Mouse (Mus musculus) spleen, postnatal 10 days (tissue): Measurements from ENCODE around the gene Erlin1.

Experiments used
- DNase-seq, 2 experiments: peaks; one replicate each; pipeline ENCODE4 v3.0.0; 2021 to 2022; ENCODE audit warnings: low spot score in 2 of 2

Erlin1 gene

DNA sequence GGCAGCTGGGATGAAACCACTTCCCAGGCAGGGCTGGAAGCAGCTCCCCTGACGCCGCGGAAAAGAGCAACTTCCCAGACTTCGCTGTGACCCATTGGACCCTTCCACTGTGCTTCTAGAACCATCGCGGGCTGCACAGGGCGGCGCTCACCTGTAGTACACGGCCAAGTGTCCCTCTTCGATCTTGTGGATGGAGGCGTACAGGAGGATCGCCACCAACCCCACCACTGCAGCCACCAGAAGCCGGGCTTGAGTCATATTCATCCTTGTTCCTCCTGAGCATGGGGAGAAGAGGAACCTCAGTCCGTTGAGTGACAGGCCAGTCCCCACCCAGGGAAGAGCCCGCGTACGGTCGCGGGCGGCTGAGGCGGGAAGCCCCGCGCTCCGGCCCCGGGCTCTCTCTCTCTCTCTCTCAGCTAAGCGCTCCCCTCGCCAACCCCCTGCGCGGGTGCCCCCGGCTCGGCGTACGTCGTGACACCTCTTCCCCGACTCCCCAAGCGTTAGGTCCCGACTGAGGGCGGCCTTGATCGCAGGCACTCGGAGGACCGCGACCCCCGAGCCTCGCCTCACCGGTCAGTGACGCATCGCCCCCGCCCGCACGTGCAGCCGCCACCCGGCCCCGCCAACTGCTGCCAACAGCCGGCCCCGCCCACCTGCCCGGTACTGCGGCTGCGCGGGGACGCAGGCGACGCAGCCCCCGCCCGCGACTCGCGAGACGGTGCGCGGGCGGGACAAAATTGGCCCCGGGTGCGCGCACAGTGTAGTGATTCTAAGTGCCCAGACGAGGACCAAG is at the start of gene Erlin1:
Gene Erlin1 (minus strand): TSS at position 665 of the 793 bp plus-strand sequence.
- DNase-seq, result peak; percentile 81 to 92

DNA sequence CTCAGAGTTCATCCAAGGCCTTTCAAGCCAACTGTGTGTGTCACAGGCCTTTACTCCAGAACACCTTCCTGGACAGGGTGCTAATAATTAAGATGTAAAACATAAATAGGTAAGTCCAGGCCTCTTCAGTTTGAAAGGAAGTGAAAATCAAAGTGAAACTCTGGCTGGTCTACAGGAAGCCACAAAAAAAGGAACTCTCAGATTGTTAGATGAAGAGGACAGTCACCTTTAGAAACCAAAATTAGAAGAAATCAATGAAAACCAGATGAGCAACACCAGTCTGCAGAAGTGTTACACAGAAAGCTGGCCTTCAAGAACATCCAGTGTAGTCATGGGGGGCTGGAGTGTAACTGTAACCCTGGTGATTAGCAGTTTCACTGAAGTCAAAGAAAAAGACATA is 48.2 kb upstream of the Erlin1 start:
- DNase-seq, result no peak

DNA sequence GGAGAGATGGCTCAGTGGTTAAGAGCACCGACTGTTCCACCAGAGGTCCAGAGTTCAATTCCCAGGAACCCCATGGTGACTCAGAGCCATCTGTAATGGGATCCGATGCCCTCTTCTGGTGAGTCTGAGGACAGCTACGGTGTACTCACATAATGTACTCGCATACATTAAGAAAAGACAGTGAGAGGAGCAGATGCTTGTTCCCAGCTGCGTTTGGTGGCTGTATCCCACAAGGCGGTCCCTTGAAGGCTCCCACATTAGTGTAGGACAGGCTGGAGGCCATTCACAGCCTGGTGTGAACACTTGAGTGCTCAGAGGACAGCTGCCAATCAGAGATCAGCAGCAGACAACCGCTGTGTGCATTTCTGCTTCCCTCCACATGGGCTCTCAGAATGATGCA is 42.1 kb upstream of the Erlin1 start:
- no peak for DNase-seq

DNA sequence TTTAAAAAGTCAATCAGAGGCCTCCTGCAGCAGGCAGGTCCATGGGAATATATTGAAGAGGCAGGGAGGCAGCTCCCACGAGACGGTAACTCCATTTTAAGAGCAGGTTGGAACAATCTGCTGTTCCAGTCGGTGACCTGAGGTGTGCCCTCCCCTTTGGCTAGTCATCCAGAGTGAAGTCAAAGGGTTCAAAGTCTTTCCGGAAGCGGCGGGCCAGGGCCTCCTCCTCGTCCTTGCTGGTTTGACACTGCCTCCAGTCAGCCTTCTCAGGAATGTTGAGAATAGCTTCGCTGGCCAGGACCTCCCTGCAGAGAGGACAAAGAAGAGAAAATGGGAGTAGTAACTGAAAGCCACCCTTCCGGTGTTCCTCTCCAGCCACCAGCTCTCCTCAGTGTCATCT is 40.8 kb upstream of the Erlin1 start:
- no peak for DNase-seq

DNA sequence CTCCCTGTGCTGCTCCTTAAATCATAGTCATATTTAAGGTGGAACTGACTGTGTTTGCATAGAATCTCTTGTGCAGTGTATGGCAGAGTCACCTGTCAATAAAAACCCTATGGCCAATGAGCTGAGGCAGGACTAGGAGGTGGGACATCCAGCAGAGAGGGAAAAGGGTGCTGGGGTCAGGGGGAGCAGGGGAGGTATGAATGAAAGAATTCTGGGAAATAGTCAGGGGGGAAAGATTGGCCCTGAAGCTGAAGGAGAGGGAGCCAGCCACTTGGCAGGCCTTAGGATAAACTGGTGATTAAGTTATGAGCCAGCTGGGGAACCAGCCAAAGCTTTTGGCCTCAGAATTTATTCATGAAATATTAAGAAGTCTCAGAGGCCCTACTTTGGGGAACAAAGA is 39.4 kb upstream of the Erlin1 start:
- no peak for DNase-seq

DNA sequence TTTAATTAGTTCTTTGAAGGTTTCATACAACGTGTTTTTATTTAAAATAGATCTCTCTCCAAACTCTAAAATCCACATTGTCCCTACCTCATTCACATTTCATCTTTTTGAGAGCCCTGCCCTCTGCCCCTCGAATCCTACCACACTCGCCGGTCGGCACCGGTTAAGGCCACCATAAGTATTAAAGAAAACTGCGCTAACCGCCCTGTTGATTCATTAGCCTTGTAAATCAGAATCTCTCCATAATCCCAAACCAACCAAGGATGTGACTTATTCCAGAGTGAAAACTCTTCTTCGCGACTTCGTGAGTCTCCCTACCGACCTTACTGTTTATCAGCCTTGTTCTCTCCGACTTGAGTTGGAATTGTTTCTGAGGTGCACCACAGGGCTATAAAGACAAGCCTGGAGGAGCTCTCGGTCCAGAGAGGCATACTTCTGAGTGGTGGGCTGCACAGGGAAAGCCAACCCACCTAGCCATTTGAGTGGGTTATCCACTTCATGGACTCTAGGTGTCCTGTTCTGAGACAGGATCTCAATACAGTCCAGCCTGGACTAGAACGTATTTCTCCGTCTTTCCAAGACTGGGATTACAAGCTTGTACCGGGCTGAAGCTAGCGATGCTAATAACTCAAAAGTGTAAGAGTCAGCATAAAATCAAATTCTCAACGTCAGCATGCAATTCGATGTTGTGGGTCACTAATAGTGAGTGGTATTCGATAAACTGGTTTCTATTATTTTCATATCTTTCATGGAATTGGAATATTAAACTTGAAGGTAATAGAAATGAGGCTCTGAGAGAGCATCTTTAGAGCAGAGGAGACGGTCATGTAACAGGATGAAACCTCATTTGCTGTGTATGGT is 38.3 kb upstream of the Erlin1 start:
- DNase-seq, result peak; percentile 26 to 34

DNA sequence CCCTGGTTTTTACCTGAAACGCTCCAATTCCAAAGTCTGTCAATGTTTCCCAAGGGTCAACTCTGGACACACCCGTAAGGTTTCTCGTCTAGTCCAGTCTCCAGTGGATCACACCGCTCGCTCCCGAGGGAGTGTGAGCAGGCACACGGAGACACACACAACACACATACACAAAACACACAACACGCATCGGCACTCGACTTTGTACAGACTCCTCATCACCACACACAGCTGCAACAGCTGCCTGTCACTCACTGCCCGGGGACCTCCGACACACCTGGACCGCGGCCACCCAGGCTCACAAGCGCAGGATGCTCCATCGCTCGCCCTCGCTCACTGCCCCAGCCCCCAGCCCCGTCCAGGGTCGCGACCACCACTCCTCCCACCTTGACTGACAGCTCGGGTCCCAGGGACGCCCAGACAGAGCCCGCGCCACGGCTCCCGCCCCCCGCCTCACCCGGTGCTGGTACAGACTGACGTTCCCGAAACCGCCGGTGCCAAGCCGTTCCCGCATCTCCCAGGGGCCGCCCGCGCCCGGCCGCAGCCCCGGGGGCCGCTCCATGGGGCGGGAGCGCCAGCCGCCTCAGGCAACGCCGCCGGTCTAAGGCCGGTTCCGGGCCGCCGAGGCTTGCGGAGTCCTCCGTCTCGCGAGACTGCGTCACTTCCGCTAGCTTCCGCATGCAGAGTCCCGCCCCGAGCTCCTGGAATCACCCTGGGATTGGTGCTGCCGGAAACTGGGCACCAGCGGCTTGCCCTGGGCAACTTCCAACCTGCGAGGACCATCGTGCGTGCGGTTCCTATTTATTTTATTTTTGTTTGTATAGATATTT is 37.5 kb upstream of the Erlin1 start, which contains the start of gene Chuk:
Gene Chuk (minus strand): TSS at position 650 of the 830 bp plus-strand sequence.
- DNase-seq, result peak; percentile 93 to 98

DNA sequence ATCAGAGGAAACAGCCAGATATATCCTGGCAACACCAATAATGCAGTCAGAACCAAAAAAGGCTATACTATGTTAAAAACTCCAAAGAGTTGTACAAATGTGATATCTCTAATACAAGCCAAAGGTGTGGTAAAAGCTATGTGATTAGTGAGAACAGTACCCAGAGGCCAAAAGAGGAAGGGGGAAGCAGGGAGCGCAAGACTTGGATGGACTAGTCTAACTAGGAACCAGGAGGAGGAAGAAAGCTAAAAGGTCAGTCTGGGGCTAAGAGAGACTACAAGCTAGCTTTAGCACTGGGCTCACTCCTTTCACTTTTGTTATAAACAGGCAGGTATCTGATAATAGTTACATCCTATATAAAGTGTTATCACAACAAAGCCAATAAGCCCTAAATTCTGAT is 34.8 kb upstream of the Erlin1 start:
- DNase-seq, result no peak

DNA sequence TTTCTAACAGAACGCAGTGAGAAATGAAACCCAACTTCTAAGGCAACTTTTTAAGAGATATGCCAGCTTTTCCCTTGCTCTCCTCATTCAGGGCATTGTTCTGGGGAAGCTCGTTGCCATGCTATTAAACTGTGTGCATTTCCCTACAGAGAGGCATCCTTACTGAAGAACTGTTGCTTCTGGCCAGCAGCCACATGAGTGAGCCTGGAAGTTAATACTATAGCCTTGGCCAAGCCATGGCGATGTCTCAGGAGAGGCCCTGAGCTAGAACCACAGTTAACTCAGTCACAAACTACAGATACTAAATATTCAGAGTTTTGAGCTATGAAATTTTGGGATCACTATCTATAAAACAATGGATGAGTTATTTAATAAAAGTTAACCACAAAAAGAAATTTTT is 33.4 kb upstream of the Erlin1 start:
- DNase-seq, result no peak

DNA sequence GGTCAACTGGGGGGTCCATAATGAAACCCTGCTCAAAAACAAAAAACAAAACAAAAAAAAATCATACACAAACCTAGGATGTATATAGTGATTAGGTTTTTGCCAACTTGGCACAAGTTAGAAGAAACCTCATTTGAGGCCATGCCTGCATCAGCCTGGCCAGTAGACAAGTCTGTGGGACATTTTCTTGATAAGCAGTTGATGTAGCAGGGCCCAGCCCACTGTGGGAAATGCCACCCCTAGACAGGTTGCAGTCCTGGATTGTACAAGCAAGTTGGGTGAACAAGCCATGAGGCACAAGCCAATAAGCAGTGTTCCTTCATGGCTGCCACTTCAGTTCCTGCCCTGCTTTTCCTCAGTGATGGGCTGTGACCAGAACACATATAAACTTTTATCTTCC is 31.3 kb upstream of the Erlin1 start:
- DNase-seq, result no peak

DNA sequence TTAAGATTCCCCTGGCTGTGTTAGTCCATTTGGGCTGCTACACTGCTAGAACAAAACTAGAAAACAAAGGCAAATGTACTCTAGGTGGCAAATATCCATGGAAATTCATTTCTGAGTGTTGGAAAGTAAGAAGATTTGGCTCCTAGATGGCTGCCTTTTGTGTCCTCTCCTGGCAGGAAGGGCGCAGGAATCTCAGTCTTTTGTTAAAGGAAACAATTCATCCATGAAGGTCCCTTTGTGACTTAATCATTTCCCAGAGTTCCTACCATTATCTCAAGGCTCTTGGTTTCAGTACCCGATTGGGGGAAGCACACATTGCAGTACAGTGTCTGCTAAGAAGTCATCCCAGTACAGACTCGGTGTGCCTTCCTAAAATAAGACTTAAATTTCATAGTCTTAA is 16.7 kb upstream of the Erlin1 start:
- no peak for DNase-seq

DNA sequence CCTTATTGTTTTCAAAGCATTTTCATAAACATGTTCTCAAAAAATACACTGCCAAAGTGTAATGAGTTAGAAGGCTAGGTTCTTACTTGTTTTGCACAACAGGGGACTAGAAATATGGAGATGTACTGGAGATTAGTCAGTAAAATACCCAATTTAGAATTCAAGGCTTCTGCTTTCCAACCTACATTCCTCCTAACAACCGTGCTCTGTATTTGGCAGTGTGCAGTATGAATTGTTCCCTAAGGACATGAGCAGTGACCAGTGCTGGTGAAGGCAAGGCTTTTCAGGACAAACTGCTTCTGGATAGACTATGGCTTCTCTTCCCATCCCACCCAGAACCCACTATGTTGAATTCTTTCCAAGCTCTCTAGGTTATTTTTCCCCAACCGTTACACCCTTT is 11.3 kb upstream of the Erlin1 start:
- no peak for DNase-seq

DNA sequence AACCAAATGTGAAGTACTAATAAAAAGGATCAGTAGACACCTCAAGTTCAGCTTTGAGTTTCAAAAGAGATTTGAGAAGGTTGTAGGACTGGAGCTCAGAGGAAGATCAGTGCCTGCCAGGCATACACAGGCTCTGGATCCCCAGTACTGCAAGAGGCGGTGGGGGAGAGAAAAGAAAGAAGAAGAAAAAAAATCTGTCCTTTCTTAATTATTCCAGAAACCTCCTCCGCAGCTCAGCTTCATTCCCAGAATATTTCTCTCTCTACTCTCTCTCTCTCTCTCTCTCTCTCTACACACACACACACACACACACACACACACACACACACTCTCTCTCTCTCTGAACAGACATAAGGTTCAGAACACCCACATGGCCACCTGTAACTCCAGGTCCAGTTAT is 10.4 kb upstream of the Erlin1 start:
- DNase-seq, result no peak

DNA sequence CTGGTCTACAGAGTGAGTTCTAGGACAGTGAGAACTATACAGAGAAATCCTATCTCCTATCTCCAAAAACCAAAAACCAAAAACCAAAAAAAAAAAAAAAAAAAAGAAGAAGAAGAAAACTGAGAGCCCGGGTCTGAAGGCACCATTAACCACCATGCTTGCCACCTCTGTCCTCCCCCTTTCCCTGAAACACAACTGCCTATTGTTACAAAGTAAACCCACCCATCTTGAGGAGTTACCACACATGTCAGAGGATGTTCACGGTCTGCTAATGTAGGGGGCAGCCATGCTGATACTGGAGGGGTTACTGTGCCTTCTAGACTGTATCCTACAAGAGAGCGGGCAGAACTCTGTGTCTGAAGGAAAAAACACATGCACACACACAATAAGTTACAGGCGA is 7.4 kb upstream of the Erlin1 start:
- no peak for DNase-seq

DNA sequence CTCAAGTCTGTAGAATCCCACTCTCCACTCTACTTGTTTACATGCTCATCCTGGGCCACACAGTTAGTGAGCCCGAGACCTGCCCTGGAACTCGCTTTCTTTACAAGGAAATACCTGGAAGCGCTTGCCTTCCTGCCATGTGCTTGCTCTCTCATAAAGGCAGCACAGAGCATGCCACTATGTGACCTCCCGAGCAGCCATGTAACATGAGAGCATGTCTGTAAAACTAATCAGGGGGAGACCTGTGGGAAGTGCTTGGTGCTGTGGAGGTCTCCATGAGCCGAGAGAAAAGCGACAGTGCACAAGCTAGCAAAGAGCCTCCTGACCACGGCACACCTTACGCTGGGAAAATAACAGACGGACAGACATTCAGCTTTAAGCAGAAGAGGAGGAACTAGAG is 6.9 kb upstream of the Erlin1 start:
- DNase-seq, result no peak

DNA sequence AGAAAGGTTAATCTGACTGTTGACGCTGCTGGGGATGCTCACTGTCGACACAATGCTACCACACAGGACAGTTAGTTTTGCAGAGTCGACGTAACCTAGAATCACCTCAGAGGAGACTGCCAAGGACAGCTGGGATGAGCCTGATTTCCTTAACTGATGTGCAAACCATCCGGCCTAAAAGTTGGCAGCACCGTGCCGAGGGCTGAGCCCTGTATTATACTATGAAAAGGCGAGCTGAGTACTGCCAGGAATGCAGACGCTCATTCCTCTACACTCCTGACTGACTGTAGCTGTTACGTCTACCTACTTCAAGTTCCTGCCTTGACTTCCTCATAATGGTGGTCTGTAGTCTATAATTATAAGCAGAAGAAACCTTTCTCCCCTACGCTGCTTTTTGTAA is 5.4 kb upstream of the Erlin1 start:
- DNase-seq, result no peak

DNA sequence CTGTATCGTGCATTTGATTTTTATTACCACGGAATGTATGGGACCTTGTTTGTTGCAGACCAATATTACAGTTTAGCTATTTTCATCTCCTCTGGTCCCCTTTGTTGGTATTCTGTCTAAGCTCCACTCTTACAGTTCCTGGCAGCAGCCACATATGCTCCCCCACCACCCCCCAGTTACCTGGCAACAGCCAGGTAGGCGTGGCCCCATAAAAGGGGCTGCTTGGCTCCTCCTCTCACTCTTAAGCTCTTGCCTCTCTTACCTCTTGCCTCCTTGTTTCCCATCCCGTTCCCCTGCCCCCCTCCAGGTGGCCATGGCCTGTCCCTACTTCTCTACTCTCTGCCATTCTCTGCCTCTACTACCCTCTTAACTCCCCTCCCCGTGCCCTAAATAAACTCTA is 1.6 kb upstream of the Erlin1 start:
- DNase-seq, result no peak

DNA sequence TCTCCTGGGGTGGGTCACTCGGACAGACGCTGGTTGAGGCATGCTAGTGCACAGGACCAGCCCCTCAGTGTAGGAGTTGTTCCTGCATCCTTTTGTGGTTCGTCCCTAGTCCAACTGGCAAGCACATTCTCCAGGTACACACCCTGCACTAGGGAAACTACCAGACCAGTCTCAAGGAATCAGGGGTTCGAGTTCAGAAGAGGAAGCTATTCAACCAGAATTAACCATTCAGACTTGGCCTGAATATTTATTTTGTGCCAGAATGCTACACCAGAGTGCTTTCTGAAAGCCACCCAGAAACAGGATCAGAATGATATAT is 288 bp upstream of the Erlin1 start:
- no peak for DNase-seq

DNA sequence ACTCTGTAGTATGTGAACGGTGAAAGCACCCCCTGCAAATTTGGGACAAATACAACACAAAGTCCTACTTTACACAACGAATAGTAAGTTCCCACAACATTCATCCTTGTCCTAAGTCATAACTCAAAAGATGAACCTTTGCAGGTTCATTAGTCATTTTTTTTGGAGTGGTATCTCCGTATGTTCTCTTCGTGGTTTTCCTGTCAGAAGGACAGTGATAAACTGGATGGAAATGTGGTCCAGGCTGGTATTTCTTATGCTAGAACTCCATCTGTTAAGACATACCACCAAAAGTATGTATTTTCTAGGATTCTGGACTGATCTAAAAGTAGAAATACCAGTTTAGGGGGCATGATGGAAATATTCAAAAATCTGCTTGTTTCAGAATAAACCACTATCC is 1.4 kb downstream of the Erlin1 start:
- no peak for DNase-seq

DNA sequence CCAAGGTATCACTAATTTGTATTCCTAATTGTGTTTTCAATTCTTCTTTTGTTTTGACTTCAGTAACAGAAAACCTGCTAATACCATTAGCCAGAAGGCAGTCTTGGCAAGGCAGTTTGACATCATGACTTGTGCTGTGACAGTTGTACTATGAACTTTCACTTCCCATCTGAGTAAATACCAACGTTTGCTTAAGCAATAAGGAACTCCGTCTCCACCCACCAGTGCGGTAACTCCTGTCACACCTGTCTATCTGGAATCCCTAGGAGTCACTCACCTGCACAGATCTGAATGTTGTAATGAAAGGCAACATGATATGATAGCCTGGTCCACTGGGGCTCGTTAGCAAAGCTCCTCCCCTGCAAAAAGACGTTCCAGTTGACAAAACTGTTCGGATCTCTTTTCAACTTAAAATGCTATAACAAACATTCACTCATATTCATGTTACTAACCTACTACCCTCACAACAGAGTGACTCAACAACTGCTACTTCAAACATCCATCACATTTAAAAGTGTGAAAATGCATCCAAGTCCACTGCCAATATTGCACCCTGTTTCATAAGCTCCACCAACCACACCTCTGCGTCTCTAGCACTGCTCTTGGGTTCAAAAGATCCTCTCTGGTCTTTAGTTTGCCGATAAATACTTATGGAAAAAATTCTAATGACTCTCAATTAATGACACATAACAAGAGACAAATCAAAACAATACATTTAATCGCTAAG is 2.1 kb downstream of the Erlin1 start:
- peak in 1 of 2 experiments; percentile 17 for DNase-seq

DNA sequence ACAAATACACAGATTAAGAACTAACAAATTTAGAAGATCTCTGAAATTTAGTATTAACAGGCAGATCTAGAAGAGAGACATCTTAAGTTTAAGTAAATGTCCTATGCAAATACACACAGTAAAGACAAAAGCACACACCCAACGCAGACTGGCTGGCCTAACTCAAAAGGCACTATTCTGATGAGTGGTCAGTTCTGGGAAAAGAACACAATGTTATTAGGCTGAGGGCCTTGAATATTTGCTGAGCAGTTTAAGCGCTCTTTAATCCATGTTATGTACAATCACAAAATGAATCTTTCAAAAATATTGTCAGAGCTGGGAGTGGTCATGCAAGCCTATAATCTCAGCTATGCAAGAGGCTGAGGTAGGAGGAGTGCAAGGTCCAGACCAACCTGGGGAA is 4.9 kb downstream of the Erlin1 start:
- no peak for DNase-seq

DNA sequence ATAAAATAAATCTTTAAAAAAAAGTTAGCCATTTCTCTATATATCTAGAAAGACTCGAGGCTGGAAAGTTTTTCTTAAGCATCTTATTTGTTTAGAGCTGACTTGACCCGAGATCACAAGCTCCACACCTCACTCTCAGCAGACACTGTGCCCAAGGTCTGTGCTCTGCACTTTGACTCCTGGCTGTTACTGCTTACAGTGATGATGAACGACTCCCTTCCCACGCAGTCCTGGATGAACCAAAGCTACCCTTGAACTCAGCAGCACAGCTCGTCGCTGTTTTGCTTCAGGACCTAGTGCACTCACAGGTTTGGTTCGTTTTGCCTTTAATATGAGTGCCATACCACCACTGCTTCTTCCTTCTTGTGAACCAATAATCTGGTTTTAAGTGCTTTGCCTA is 5.8 kb downstream of the Erlin1 start:
- DNase-seq, result no peak
